Mouse (Mus musculus) megakaryocyte, embryonic 14.5 days (primary cell): ENCODE measurements around the gene Efna1.

Experiments
- FLI1 ChIP-seq: IDR thresholded peaks from 2 replicates; pipeline ENCODE4 v1.6.1; 2012; ENCODE audit warnings: low read length, inconsistent platforms, mixed read lengths
- GATA1 ChIP-seq: IDR thresholded peaks from 3 replicates; pipeline ENCODE4 v1.6.1; 2012; ENCODE audit warnings: mixed read lengths, low read length, inconsistent platforms, borderline replicate concordance

DNA sequence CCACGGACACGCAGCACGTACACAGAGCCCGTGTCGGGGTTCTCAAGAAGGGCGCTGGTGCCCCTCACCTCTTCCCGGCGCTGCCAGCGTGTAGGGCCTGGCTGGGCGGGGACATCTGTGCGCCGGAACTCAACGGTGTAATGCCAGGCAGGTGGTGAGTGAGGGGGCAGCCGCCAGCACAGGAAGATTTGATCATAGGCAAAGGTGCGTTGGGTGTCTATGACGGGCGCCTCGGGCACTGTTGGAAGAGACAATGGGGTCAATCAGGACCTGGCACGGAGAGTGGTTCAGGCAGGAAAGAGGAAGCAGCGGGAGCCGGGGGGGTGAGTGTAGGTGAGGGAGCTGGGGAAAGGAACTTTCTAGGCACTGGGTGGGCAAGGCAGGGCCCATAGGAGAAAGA is 43.3 kb downstream of the Efna1 start:
- no peak for TF ChIP-seq GATA1
- no peak for TF ChIP-seq FLI1
